Mouse (Mus musculus): Measurements from ENCODE around the gene E130208F15Rik. TPM values are rescaled to one million over a fixed set of nuclear protein-coding genes. Genes with fewer than 3 reads are reported as not detected.
A peak's percentile ranks its signal among the peaks of the same experiment; 100 is the strongest.

The E130208F15Rik gene
- polyA plus RNA-seq, 1 experiment, result 0.81 TPM

DNA sequence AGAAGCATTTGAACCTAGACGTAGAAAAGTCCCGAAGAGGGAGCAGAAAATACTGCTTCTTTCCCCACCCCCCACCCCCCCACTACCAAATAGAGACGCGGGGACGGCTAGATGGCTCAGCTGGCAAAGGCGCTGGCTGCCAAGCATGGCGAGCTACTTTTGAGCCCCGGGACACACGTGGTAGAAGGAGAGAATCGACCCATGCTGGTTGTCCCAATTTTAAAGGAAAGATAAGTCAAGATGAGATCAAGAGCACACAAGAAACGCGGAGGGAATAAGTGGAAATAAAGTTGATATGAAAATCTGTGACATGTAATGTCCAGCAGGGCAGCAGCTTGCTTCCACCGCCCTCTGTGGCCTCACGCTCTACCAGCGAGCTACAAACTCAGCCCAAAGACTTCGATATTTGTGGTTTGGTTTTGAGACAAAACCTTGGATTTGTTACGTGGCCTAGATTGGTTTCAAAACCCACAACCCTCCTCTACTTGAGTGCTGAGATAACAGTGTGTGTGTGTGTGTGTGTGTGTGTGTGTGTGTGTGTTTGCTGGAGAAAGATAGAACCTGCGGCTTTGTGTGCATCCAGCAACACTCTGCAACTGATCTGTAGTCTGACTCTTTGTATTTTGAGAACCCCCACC, 11.2 kb downstream of the E130208F15Rik start:
- H3K36me3 ChIP-seq (ENCODE audit: control insufficient read depth, insufficient read depth), result no peaks in the 10 kb centered on the region
- H3K79me3 ChIP-seq (ENCODE audit: low read depth), result no peaks in the 10 kb centered on the region
- peaks cover 21% of the 10 kb centered on the region for H3K27me3 ChIP-seq (ENCODE audit: control insufficient read depth, insufficient read depth, insufficient read length)
- no peak overlapping the region for H3K4me3 ChIP-seq (ENCODE audit: insufficient read depth, poor library complexity, severe bottlenecking)
- no peaks in the 10 kb centered on the region for H3K79me2 ChIP-seq (ENCODE audit: control insufficient read depth, insufficient read depth)
- no peak for TF ChIP-seq CEBPB (IDR thresholded peaks at IDR 0.05; ENCODE audit: low read depth)
- no peak for TF ChIP-seq MYOG (IDR thresholded peaks at IDR 0.05; ENCODE audit: control insufficient read depth, extremely low read depth, insufficient read length)
- TF ChIP-seq MAX (IDR thresholded peaks at IDR 0.05), result no peak
- TF ChIP-seq USF1 (IDR thresholded peaks at IDR 0.05; ENCODE audit: low read depth), result no peak
- no peak for TF ChIP-seq MYOD1 (IDR thresholded peaks at IDR 0.05; ENCODE audit: control insufficient read depth, insufficient read length, low read depth)
- TF ChIP-seq FOSL1 (IDR thresholded peaks at IDR 0.05; ENCODE audit: insufficient read depth, low read length, poor library complexity, severe bottlenecking), result no peak
- TF ChIP-seq CTCF (IDR thresholded peaks at IDR 0.05; ENCODE audit: control insufficient read depth, insufficient read depth, insufficient read length), result no peak
- no peak overlapping the region for H3ac ChIP-seq (ENCODE audit: control insufficient read depth, insufficient read length, low read depth)

DNA sequence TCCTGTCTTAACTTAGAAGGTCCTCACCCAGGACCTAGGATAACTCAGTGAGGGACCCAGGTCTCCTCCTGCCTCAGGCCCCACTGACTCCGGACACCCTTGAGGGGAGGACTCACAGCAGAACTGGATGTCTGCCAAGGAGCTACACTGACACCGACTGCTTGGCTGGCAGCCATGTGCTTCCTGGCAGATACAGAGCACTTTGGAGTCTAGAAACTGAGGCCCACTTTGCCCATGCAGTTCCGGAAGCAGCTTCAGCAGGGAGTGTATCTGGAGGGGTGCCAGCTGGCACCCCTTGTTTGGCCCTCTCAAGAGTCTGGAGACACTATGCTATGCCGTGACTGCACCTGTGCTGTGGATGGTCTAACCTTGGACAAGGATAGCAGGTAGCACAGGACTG, 11.9 kb downstream of the E130208F15Rik start:
- Histone ChIP-seq H3K27me3 (ENCODE audit: control insufficient read depth, insufficient read depth, insufficient read length) (peaks cover 21% of the 10 kb centered on the region), H3K4me3 (ENCODE audit: insufficient read depth, poor library complexity, severe bottlenecking) (no peak overlapping the region), H3ac (ENCODE audit: control insufficient read depth, insufficient read length, low read depth) (no peak overlapping the region), H3K79me2 (ENCODE audit: control insufficient read depth, insufficient read depth) (no peaks in the 10 kb centered on the region), H3K79me3 (ENCODE audit: low read depth) (no peaks in the 10 kb centered on the region), H3K36me3 (ENCODE audit: control insufficient read depth, insufficient read depth) (no peaks in the 10 kb centered on the region)
- no peak for TF ChIP-seq CTCF (IDR thresholded peaks at IDR 0.05; ENCODE audit: control insufficient read depth, insufficient read depth, insufficient read length)
- TF ChIP-seq USF1 (IDR thresholded peaks at IDR 0.05; ENCODE audit: low read depth), result no peak
- no peak for TF ChIP-seq FOSL1 (IDR thresholded peaks at IDR 0.05; ENCODE audit: insufficient read depth, low read length, poor library complexity, severe bottlenecking)
- TF ChIP-seq MYOG (IDR thresholded peaks at IDR 0.05; ENCODE audit: control insufficient read depth, extremely low read depth, insufficient read length), result no peak
- TF ChIP-seq MAX (IDR thresholded peaks at IDR 0.05), result no peak
- no peak for TF ChIP-seq CEBPB (IDR thresholded peaks at IDR 0.05; ENCODE audit: low read depth)
- TF ChIP-seq MYOD1 (IDR thresholded peaks at IDR 0.05; ENCODE audit: control insufficient read depth, insufficient read length, low read depth), result no peak

DNA sequence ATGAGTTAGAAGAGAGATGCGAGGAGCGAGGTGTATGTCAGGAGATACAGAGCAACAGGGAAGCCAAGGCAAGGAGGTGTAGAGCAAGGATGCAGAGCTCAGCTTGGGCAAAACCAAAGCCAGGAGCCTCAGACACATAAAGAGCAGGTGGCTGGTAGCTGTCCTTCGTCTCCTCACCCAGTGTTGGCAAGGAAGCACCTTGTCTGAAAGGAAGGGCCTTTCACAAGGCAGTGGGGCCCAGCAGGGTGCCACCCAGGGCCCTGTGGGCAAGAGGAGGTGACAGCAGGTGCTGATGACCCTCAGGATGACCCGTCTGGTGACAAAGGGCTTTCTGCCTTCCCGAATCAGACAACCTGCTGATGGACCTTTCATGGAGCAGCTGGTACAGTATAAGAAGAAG, 13.0 kb downstream of the E130208F15Rik start:
- no peaks in the 10 kb centered on the region for H3K79me2 ChIP-seq (ENCODE audit: control insufficient read depth, insufficient read depth)
- H3K4me3 ChIP-seq (ENCODE audit: insufficient read depth, poor library complexity, severe bottlenecking), result no peak overlapping the region
- no peaks in the 10 kb centered on the region for H3K79me3 ChIP-seq (ENCODE audit: low read depth)
- H3K36me3 ChIP-seq (ENCODE audit: control insufficient read depth, insufficient read depth), result no peaks in the 10 kb centered on the region
- TF ChIP-seq MAX (IDR thresholded peaks at IDR 0.05), result no peak
- TF ChIP-seq CTCF (IDR thresholded peaks at IDR 0.05; ENCODE audit: control insufficient read depth, insufficient read depth, insufficient read length), result no peak
- no peak for TF ChIP-seq USF1 (IDR thresholded peaks at IDR 0.05; ENCODE audit: low read depth)
- no peak for TF ChIP-seq MYOD1 (IDR thresholded peaks at IDR 0.05; ENCODE audit: control insufficient read depth, insufficient read length, low read depth)
- no peak for TF ChIP-seq CEBPB (IDR thresholded peaks at IDR 0.05; ENCODE audit: low read depth)
- TF ChIP-seq FOSL1 (IDR thresholded peaks at IDR 0.05; ENCODE audit: insufficient read depth, low read length, poor library complexity, severe bottlenecking), result no peak
- no peak for TF ChIP-seq MYOG (IDR thresholded peaks at IDR 0.05; ENCODE audit: control insufficient read depth, extremely low read depth, insufficient read length)
- no peak overlapping the region for H3ac ChIP-seq (ENCODE audit: control insufficient read depth, insufficient read length, low read depth)
- H3K27me3 ChIP-seq (ENCODE audit: control insufficient read depth, insufficient read depth, insufficient read length), result peaks cover 27% of the 10 kb centered on the region

DNA sequence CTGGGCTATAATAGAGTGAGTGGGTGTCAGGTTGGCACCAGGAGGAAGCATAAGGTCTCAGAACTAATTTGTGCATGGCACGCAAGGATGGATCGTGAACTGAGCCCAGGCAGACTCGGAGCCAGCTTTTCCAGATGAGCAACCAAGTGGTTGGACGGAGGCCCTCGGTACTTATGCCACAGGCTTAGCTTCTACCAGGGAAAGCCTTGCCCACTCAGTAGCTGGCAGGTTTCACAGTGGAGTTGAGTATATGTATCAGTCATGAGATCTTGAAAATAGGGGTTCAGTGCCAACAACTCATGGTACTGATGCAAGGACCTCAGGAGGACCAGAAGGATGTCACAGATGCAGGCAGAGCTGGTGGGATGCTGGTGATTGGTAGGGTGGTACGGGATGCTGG, 14.1 kb downstream of the E130208F15Rik start:
- H3K27me3 ChIP-seq (ENCODE audit: control insufficient read depth, insufficient read depth, insufficient read length), result peaks cover 32% of the 10 kb centered on the region
- TF ChIP-seq CTCF (IDR thresholded peaks at IDR 0.05; ENCODE audit: control insufficient read depth, insufficient read depth, insufficient read length) (no peak), FOSL1 (IDR thresholded peaks at IDR 0.05; ENCODE audit: insufficient read depth, low read length, poor library complexity, severe bottlenecking) (no peak), MYOG (IDR thresholded peaks at IDR 0.05; ENCODE audit: control insufficient read depth, extremely low read depth, insufficient read length) (no peak), MAX (IDR thresholded peaks at IDR 0.05) (no peak), CEBPB (IDR thresholded peaks at IDR 0.05; ENCODE audit: low read depth) (no peak)
- H3K4me3 ChIP-seq (ENCODE audit: insufficient read depth, poor library complexity, severe bottlenecking), result no peak overlapping the region
- no peak overlapping the region for H3ac ChIP-seq (ENCODE audit: control insufficient read depth, insufficient read length, low read depth)
- H3K79me2 ChIP-seq (ENCODE audit: control insufficient read depth, insufficient read depth), result no peaks in the 10 kb centered on the region
- no peaks in the 10 kb centered on the region for H3K79me3 ChIP-seq (ENCODE audit: low read depth)
- no peaks in the 10 kb centered on the region for H3K36me3 ChIP-seq (ENCODE audit: control insufficient read depth, insufficient read depth)

DNA sequence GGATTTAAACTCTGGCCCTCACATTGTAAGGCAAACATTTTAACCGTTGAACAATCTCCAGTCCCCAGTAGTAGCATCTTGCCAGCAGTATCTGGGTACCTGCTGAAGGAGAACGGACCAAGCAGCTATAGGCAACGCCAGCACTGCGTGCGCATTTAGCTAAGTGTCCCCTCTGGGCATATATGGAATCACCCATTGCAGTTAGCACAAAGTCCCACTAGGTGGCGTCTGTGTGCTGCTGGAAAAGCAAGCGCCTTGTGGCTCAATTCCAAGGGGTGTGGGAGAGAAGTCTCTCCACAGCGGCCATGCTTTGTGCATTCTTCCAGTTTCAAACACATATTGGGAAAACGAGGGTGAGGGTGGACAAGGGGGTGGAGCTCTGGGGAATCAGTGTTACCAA, 14.8 kb downstream of the E130208F15Rik start:
- peaks cover 38% of the 10 kb centered on the region for H3K27me3 ChIP-seq (ENCODE audit: control insufficient read depth, insufficient read depth, insufficient read length)
- no peak overlapping the region for H3K4me3 ChIP-seq (ENCODE audit: insufficient read depth, poor library complexity, severe bottlenecking)
- H3K79me3 ChIP-seq (ENCODE audit: low read depth), result no peaks in the 10 kb centered on the region
- H3K36me3 ChIP-seq (ENCODE audit: control insufficient read depth, insufficient read depth), result no peaks in the 10 kb centered on the region
- TF ChIP-seq USF1 (IDR thresholded peaks at IDR 0.05; ENCODE audit: low read depth), result no peak
- TF ChIP-seq FOSL1 (IDR thresholded peaks at IDR 0.05; ENCODE audit: insufficient read depth, low read length, poor library complexity, severe bottlenecking), result no peak
- TF ChIP-seq MAX (IDR thresholded peaks at IDR 0.05), result no peak
- TF ChIP-seq CEBPB (IDR thresholded peaks at IDR 0.05; ENCODE audit: low read depth), result no peak
- no peak for TF ChIP-seq MYOG (IDR thresholded peaks at IDR 0.05; ENCODE audit: control insufficient read depth, extremely low read depth, insufficient read length)
- peak; percentile 43 for TF ChIP-seq CTCF (IDR thresholded peaks at IDR 0.05; ENCODE audit: control insufficient read depth, insufficient read depth, insufficient read length)
- no peak for TF ChIP-seq MYOD1 (IDR thresholded peaks at IDR 0.05; ENCODE audit: control insufficient read depth, insufficient read length, low read depth)
- H3K79me2 ChIP-seq (ENCODE audit: control insufficient read depth, insufficient read depth), result no peaks in the 10 kb centered on the region
- no peak overlapping the region for H3ac ChIP-seq (ENCODE audit: control insufficient read depth, insufficient read length, low read depth)
